Mouse (Mus musculus): ENCODE measurements around the gene Yy1.

DNA sequence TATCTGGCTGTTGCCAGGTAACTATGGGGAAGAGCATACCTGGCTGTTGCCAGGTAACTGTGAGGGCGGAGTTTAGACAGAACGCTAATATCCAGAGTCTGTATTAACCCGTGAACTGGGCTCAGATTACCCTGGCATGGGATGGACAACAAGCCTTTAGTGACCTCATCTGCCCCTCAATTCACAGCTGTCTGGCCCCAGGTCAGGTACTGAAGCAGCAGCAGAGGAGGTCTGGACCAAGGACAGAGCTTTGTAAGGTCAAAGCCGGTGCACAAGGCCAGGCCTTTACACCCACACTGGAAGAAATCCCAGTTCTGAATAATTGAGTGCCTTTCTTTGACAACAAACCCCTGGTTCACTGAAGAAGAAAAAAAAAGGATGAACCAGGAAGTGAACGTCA is 36.9 kb downstream of the Yy1 start:
- TF ChIP-seq CTCF (conservative IDR thresholded peaks at IDR 0.05; ENCODE audit: low read length) (no peak), NANOG (IDR thresholded peaks at IDR 0.05; ENCODE audit: borderline replicate concordance, low read length) (no peak), POU5F1 (IDR thresholded peaks at IDR 0.05; ENCODE audit: borderline replicate concordance, low read length) (no peak)
